Mouse (Mus musculus): ENCODE measurements around the gene Herc4.

DNA sequence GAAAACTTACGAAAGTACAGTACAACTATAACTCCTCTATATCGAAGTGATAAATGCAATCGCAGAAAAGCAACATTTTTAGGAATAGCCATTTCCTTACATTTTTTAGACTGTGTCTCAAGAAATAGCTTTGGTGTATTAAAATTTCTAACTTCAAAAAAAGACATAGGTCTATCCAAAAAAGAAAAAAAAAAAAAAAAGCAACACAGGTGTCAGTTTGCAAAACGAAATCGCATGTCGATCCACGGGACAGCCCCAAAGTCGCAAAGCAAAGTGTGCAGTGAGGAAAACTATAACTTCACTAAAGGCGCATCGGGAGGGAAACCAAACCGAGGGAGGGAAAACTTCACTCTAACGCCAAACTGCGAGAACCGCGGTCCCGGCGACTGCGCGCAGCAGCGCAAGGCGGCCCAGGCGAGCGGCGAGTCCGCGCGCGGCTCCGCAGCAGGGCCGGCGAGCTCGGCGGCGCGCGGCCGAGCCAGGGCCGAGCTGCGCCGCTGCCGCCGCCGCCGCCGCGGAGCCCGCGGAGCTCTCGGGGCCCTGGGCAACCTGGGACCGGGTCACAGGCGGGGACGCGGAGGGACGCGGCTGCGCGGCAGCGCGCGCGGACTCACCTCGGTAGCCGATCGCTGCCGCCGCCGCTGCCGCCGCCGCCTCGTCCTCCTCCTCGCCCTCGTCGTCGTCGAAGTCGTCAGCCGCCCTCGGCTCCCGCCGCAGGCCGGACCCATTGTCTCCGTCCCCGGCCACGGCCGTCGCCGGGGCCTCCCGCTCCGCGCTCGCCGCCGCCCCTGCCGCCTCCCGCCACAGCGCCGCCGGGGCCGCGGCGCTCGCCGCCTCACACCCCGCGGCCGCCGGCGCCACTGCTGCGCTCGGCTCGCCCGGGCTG, 94.6 kb downstream of the Herc4 start:
- TF ChIP-seq POLR2A (IDR thresholded peaks at IDR 0.05; ENCODE audit: control insufficient read depth, extremely low read depth, insufficient read depth, low read length, poor library complexity) (no peak; the same call in 1 of the 2 replicates), CTCF (IDR thresholded peaks at IDR 0.05; ENCODE audit: borderline replicate concordance, control insufficient read depth, extremely low read depth, insufficient read depth, low read length, poor library complexity) (no peak)

All from thymus, adult 2 months (tissue).